ENCODE assay signal across 10 mouse cellular contexts in the genomic region with DNA sequence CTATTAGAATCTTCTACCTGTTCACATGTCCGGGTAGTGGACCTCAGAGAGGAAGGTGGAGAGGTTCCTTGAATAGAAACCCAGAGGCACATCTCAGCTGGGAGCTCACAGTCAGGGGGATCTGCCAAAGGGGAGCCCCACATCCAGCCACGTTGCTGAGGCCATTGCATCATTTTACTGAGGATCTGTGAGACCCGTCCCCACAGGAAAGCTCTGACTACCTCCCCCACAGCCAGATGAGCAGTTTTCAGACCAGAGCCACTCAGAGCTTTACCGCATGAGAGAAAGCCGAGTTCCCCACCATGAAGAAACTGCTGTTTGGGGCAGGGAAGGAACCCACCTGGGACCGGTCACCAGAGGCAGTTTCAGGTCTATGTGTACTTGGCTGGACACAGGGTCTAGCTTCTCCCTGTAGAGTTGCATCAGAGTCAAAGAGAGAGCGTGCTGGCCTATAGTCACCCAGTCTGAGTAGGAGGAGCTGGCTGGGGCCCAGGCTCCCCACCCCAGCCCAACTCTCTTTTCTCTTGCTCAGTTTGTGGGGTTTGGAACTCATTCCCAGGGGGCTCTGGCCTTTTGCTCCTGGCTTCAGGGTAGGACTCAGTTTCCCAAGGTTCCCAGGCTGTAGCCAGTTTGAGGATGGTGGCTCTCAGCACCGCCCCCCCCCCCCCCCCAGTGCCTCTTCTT. TPM values are rescaled to one million over a fixed set of nuclear protein-coding genes. Genes with fewer than 3 reads are reported as not detected.
DNase-seq lines count a peak whose midpoint lies in the region; ATAC-seq and TF ChIP-seq lines count a peak whose summit lies in the region.
"Had no signal": no experiment of that assay in that cellular context is flagged by ENCODE, and none has a peak within 500 bp of the region (broad histone marks: within the 10 kb centered on the region; RNA-seq: fewer than 3 reads in every experiment).

No protein-coding gene starts in this region.

- no peak overlapping the region for H3K4me2 ChIP-seq in intestine, embryonic 16.5 days (ENCODE audit: low read depth, low read length)
- H3K4me2 ChIP-seq in intestine, postnatal 0 days (replicated peaks; ENCODE audit: low read depth) = no peak overlapping the region

- H3K36me3 ChIP-seq in intestine, embryonic 16.5 days (ENCODE audit: control insufficient read depth, insufficient read depth, low read length) = no peaks in the 10 kb centered on the region
- H3K36me3 ChIP-seq in intestine, postnatal 0 days (ENCODE audit: control insufficient read depth, insufficient read depth) = no peaks in the 10 kb centered on the region
- H3K36me3 ChIP-seq: heart, embryonic 10.5 days had no signal

- intact Hi-C loops in heart, postnatal 36 days (cut with DNase I) = no loop called here

- H3K4me3 ChIP-seq in intestine, embryonic 16.5 days (ENCODE audit: low read length) = no peak overlapping the region; the same call in 1 of the 2 replicates
- H3K4me3 ChIP-seq in intestine, postnatal 0 days (ENCODE audit: low read depth, low read length) = no peak overlapping the region
- H3K4me3 ChIP-seq: heart, embryonic 10.5 days had no signal

- no peaks in the 10 kb centered on the region for H3K9me3 ChIP-seq in intestine, embryonic 16.5 days (ENCODE audit: control insufficient read depth, low read length)
- no peaks in the 10 kb centered on the region for H3K9me3 ChIP-seq in intestine, postnatal 0 days (ENCODE audit: control insufficient read depth)
- H3K9me3 ChIP-seq: heart, embryonic 10.5 days had no signal

- no peak overlapping the region for H3K27ac ChIP-seq in intestine, embryonic 16.5 days (ENCODE audit: low read length)
- H3K27ac ChIP-seq in intestine, postnatal 0 days (ENCODE audit: low read depth, low read length) = no peak overlapping the region
- H3K27ac ChIP-seq: heart, embryonic 10.5 days had no signal

- ATAC-seq in intestine, embryonic 16.5 days = no peak
- ATAC-seq in intestine, postnatal 0 days = no peak

- no peak overlapping the region for H3K9ac ChIP-seq in intestine, embryonic 16.5 days (ENCODE audit: low read depth, low read length)
- H3K9ac ChIP-seq in intestine, postnatal 0 days (ENCODE audit: low read depth, low read length) = no peak overlapping the region

- no peaks in the 10 kb centered on the region for H3K4me1 ChIP-seq in intestine, embryonic 16.5 days (ENCODE audit: control insufficient read depth, insufficient read depth, low read length)
- H3K4me1 ChIP-seq in intestine, postnatal 0 days (replicated peaks; ENCODE audit: control insufficient read depth, insufficient read depth, low read length) = no peaks in the 10 kb centered on the region

- 66% methylated on average over 8 of the region's 8 CpGs for WGBS in intestine, embryonic 16.5 days
- WGBS in intestine, postnatal 0 days = 64% methylated on average over 8 of the region's 8 CpGs

- peak; percentile 96 for DNase-seq in heart, adult 11 months
- DNase-seq in heart, postnatal 36 days = no peak
- DNase-seq in urinary bladder, postnatal 14 days (ENCODE audit: low spot score) = peak; percentile 34
- DNase-seq in urinary bladder, postnatal 10 days (ENCODE audit: low spot score) = no peak
- peak; percentile 48 for DNase-seq in lung, postnatal 36 days
- no peak for DNase-seq in Muller cell, postnatal 12 days (ENCODE audit: inconsistent ontology term)
- DNase-seq: kidney, postnatal 14 days had no signal

- no peak for TF ChIP-seq CTCF in intestine, postnatal 0 days (IDR thresholded peaks at IDR 0.05; ENCODE audit: low read depth)

- H3K27me3 ChIP-seq in intestine, embryonic 16.5 days (replicated peaks; ENCODE audit: control insufficient read depth, insufficient read depth, low read length) = no peaks in the 10 kb centered on the region
- no peaks in the 10 kb centered on the region for H3K27me3 ChIP-seq in intestine, postnatal 0 days (replicated peaks; ENCODE audit: control insufficient read depth, insufficient read depth, low read length)

RNA-seq across cellular contexts. Expression of a gene that starts 1.2 kb away (rescaled TPM):
- total RNA-seq in heart, postnatal 36 days (2021) = 1 to 10 TPM; 1.1 to 2.5 TPM
- polyA plus RNA-seq in intestine, embryonic 16.5 days (2015; fragmentation: Nextera tagmentation; extraction: Ambion mirVana) = 3.1 and 3.2 TPM in 2 replicates
- polyA plus RNA-seq in intestine, postnatal 0 days (2015; fragmentation: Nextera tagmentation; extraction: Ambion mirVana) = 1.1 and 1.2 TPM in 2 replicates

Comparison
In these comparisons a context has a peak if more than half of its experiments do, and no peak if none do; other contexts are left out.
1. DNase-seq: peak in heart, adult 11 months (single experiment), urinary bladder, postnatal 14 days (single experiment) and lung, postnatal 36 days (single experiment); none in heart, postnatal 36 days (0 of 2), urinary bladder, postnatal 10 days (single experiment) and Muller cell, postnatal 12 days (single experiment).